Mouse (Mus musculus): ENCODE results near the gene Shroom3. TPM values are rescaled to one million over a fixed set of nuclear protein-coding genes. Genes with fewer than 3 reads are reported as not detected.
A peak's percentile ranks its signal among the peaks of the same experiment; 100 is the strongest.

Shroom3 gene
- polyA plus RNA-seq, 1 experiment = 18.6 TPM

DNA sequence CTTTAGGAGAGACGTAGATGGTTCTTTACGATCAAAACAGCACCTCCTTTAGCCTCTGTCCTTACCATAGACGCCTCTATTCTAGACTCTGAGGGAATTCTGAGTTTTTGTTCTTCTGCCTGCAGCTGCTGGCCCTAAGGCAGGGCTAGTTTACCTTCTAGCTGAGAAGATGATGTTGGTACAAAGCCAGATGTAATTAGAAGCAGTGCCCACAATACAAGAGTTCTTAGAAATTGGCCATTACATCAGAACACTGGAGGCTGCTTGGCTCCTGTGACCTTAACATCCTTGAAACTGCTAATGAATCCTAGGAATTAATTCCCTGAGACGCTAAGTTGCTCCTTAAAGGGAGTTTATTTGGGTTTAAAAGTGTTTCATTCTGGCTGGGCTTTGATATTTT is 154.1 kb downstream of the Shroom3 start:
- Histone ChIP-seq H3K27ac (ENCODE audit: insufficient read depth, low read depth, low read length) (no peak overlapping the region), H3K4me1 (ENCODE audit: control insufficient read depth, insufficient read depth, low read length) (peaks cover 15% of the 10 kb centered on the region), H3K36me3 (ENCODE audit: control insufficient read depth, insufficient read depth, low read length) (no peaks in the 10 kb centered on the region; the same call in 1 of the 2 replicates), H3K27me3 (replicated peaks; ENCODE audit: control insufficient read depth, insufficient read depth, low read length) (no peaks in the 10 kb centered on the region), H3K4me3 (ENCODE audit: insufficient read depth, low read depth, low read length) (no peak overlapping the region)
- TF ChIP-seq POLR2A (IDR thresholded peaks at IDR 0.05; ENCODE audit: low read depth, low read length) = no peak
- no peak for TF ChIP-seq CTCF (conservative IDR thresholded peaks at IDR 0.05; ENCODE audit: insufficient read depth, insufficient read length, low read depth, low read length)
- WGBS = 71% methylated on average over 4 of the region's 4 CpGs
- DNase-seq = no peak

DNA sequence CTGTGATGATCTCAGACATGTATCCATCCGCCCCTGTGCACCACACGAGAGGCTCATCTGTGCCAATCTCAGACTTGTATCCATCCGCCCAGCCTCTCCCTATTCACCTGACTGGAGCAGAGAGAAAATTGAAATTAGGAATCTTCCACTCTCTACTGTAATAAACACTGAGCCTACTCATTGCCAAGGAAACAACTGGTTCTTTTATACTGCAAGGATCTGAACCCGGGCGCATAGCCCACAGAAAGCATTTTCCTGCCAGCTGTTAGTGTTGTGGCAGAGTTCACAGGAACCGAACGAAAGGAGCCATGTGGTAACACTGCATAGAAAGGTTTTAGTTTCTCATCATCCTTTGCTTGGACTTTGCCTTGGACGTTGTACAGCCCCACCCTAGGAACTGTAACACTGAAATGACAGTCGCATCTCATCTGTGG is 155.1 kb downstream of the Shroom3 start:
- no peaks in the 10 kb centered on the region for H3K27me3 ChIP-seq (replicated peaks; ENCODE audit: control insufficient read depth, insufficient read depth, low read length)
- 68% methylated on average over 9 of the region's 9 CpGs for WGBS
- DNase-seq = no peak
- TF ChIP-seq POLR2A (IDR thresholded peaks at IDR 0.05; ENCODE audit: low read depth, low read length) (no peak), CTCF (conservative IDR thresholded peaks at IDR 0.05; ENCODE audit: insufficient read depth, insufficient read length, low read depth, low read length) (no peak)
- no peak overlapping the region for H3K27ac ChIP-seq (ENCODE audit: insufficient read depth, low read depth, low read length)
- peaks cover 20% of the 10 kb centered on the region for H3K4me1 ChIP-seq (ENCODE audit: control insufficient read depth, insufficient read depth, low read length)
- H3K4me3 ChIP-seq (ENCODE audit: insufficient read depth, low read depth, low read length) = no peak overlapping the region
- no peaks in the 10 kb centered on the region; the same call in 1 of the 2 replicates for H3K36me3 ChIP-seq (ENCODE audit: control insufficient read depth, insufficient read depth, low read length)

DNA sequence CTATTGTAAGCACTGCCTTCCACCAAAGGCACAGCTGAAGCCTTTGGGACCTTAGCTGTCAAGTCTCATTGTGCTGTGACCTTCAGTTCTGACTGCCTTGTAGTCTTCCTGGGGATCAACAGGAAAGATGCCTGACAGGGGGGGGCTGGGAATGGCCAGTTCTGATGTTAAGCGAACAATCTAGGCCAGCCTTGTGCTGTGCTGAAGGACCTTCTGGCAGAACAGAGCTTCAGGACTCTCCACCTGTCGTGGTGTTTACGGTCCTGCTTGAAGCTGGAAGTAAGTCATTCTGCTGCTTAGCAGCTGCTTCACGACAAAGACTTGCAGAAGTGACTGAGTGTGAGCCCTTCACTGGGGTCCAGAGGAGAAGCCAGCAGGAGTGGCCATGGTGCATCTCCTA is 156.1 kb downstream of the Shroom3 start:
- DNase-seq = no peak
- Histone ChIP-seq H3K27ac (ENCODE audit: insufficient read depth, low read depth, low read length) (no peak overlapping the region), H3K4me1 (ENCODE audit: control insufficient read depth, insufficient read depth, low read length) (peaks cover 21% of the 10 kb centered on the region), H3K27me3 (replicated peaks; ENCODE audit: control insufficient read depth, insufficient read depth, low read length) (no peaks in the 10 kb centered on the region), H3K36me3 (ENCODE audit: control insufficient read depth, insufficient read depth, low read length) (no peaks in the 10 kb centered on the region; the same call in 1 of the 2 replicates), H3K4me3 (ENCODE audit: insufficient read depth, low read depth, low read length) (no peak overlapping the region)
- WGBS = 73% methylated on average over 4 of the region's 4 CpGs
- TF ChIP-seq POLR2A (IDR thresholded peaks at IDR 0.05; ENCODE audit: low read depth, low read length) (no peak), CTCF (conservative IDR thresholded peaks at IDR 0.05; ENCODE audit: insufficient read depth, insufficient read length, low read depth, low read length) (no peak)

- Histone ChIP-seq H3K36me3 (ENCODE audit: control insufficient read depth, insufficient read depth, low read length) (no peaks in the 10 kb centered on the region; the same call in 1 of the 2 replicates), H3K4me3 (ENCODE audit: insufficient read depth, low read depth, low read length) (no peak overlapping the region), H3K27ac (ENCODE audit: insufficient read depth, low read depth, low read length) (peak overlapping the region; percentile 66), H3K27me3 (replicated peaks; ENCODE audit: control insufficient read depth, insufficient read depth, low read length) (no peaks in the 10 kb centered on the region), H3K4me1 (ENCODE audit: control insufficient read depth, insufficient read depth, low read length) (peaks cover 21% of the 10 kb centered on the region)
- 34% methylated on average over 5 of the region's 5 CpGs for WGBS
- DNase-seq = peak; percentile 68
- TF ChIP-seq POLR2A (IDR thresholded peaks at IDR 0.05; ENCODE audit: low read depth, low read length) (no peak), CTCF (conservative IDR thresholded peaks at IDR 0.05; ENCODE audit: insufficient read depth, insufficient read length, low read depth, low read length) (no peak)
These were observed 158.2 kb downstream of the Shroom3 start for GRCm38 (mm10) chr5:92841474-92841873.

DNA sequence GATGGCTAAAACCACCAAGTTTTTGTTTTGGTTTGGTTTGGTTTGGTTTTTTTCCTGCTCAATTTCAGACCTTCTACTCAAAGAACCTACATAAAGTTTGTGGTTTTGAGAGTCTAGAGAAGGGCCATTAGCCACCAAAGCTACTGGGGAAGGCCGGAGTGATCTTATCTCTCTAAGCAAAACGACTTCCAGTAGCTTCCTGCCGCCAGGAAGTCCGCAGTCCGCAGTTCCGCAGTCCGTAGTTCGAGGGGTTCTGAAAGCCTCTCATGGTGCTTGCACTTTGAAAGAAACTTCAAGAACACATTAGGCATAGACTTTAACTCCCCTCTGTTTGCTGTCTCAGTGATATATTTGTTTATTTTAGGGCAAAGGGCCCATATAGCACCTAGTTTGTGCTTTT is 159.2 kb downstream of the Shroom3 start:
- TF ChIP-seq CTCF (conservative IDR thresholded peaks at IDR 0.05; ENCODE audit: insufficient read depth, insufficient read length, low read depth, low read length) (no peak), POLR2A (IDR thresholded peaks at IDR 0.05; ENCODE audit: low read depth, low read length) (no peak)
- peaks cover 21% of the 10 kb centered on the region for H3K4me1 ChIP-seq (ENCODE audit: control insufficient read depth, insufficient read depth, low read length)
- H3K36me3 ChIP-seq (ENCODE audit: control insufficient read depth, insufficient read depth, low read length) = no peaks in the 10 kb centered on the region
- DNase-seq = no peak
- peak overlapping the region; percentile 59 for H3K27ac ChIP-seq (ENCODE audit: insufficient read depth, low read depth, low read length)
- WGBS = 12% methylated on average over 8 of the region's 8 CpGs
- no peaks in the 10 kb centered on the region for H3K27me3 ChIP-seq (replicated peaks; ENCODE audit: control insufficient read depth, insufficient read depth, low read length)
- H3K4me3 ChIP-seq (ENCODE audit: insufficient read depth, low read depth, low read length) = no peak overlapping the region

- DNase-seq = peak; percentile 46
- Histone ChIP-seq H3K4me1 (ENCODE audit: control insufficient read depth, insufficient read depth, low read length) (peaks cover 18% of the 10 kb centered on the region), H3K4me3 (ENCODE audit: insufficient read depth, low read depth, low read length) (no peak overlapping the region), H3K27me3 (replicated peaks; ENCODE audit: control insufficient read depth, insufficient read depth, low read length) (no peaks in the 10 kb centered on the region), H3K27ac (ENCODE audit: insufficient read depth, low read depth, low read length) (peak overlapping the region; percentile 59; the same call in 1 of the 2 replicates), H3K36me3 (ENCODE audit: control insufficient read depth, insufficient read depth, low read length) (no peaks in the 10 kb centered on the region)
- 34% methylated on average over 3 of the region's 3 CpGs for WGBS
- no peak for TF ChIP-seq CTCF (conservative IDR thresholded peaks at IDR 0.05; ENCODE audit: insufficient read depth, insufficient read length, low read depth, low read length)
- TF ChIP-seq POLR2A (IDR thresholded peaks at IDR 0.05; ENCODE audit: low read depth, low read length) = no peak
These were observed 159.6 kb downstream of the Shroom3 start for GRCm38 (mm10) chr5:92842881-92843280.

DNA sequence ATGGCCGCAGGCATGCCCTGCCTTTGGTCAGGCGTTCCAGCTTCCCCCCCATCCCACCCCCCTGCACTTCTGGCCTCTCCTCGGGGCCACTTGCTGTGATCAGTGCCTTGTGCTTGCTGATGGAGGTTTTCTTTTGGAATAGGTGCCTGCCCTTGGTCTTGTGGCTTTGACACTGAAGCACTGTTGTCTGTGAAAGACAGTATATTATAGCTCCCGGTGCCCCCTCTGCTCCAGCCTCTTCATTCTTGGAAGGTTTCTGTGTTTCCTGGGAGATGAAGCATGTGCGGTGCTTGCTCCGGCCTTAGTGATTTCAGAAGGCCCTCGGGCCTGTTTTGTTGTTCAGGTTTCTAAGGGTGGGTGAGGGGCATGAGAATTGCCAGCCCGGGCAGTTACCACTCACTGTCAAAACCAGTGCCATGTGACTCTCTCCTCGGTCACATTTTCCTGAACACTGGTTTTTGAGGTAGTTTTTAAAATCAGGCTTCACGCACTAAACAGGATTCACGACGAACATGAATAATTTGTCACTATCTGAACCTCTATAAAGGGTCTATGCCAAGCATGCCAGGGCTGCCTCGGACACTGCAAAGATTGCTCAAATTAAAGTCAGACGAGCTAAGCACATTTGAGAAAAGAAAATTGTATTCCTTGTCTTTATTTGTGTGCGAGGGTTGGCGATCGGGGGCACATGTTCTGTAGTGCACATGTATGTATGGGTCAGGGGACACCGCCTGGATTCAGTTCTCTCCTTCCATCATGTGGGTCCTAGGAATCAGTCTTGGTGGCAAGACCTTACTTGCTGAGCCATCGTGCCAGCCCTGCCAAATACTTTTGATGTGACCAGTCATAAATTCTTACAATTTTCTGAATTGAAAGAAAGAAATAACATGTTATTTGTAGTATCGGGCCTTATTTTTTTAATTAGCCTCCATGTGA is 160.9 kb downstream of the Shroom3 start:
- no peak overlapping the region for H3K4me3 ChIP-seq (ENCODE audit: insufficient read depth, low read depth, low read length)
- no peaks in the 10 kb centered on the region for H3K36me3 ChIP-seq (ENCODE audit: control insufficient read depth, insufficient read depth, low read length)
- H3K27me3 ChIP-seq (replicated peaks; ENCODE audit: control insufficient read depth, insufficient read depth, low read length) = no peaks in the 10 kb centered on the region
- 59% methylated on average over 20 of the region's 20 CpGs for WGBS
- DNase-seq = no peak
- peaks cover 12% of the 10 kb centered on the region for H3K4me1 ChIP-seq (ENCODE audit: control insufficient read depth, insufficient read depth, low read length)
- H3K27ac ChIP-seq (ENCODE audit: insufficient read depth, low read depth, low read length) = no peak overlapping the region
- TF ChIP-seq CTCF (conservative IDR thresholded peaks at IDR 0.05; ENCODE audit: insufficient read depth, insufficient read length, low read depth, low read length) = no peak
- no peak for TF ChIP-seq POLR2A (IDR thresholded peaks at IDR 0.05; ENCODE audit: low read depth, low read length)

All from kidney, adult 2 months (tissue).